8 mouse cellular contexts compared by ENCODE assay signal in genomic region chr2:18031831-18032537, GRCm38 (mm10). TPM values are rescaled to one million over a fixed set of nuclear protein-coding genes. Genes with fewer than 3 reads are reported as not detected.
DNase-seq lines count a peak whose midpoint lies in the region; ATAC-seq and TF ChIP-seq lines count a peak whose summit lies in the region.

No protein-coding gene starts in this region.

- H3K4me1 ChIP-seq in lung, embryonic 16.5 days (replicated peaks; ENCODE audit: control insufficient read depth, insufficient read depth, low read length), result peaks cover 16% of the 10 kb centered on the region; the same call in 1 of the 2 replicates
- peaks cover 13% of the 10 kb centered on the region for H3K4me1 ChIP-seq in testis, adult 2 months (ENCODE audit: control insufficient read depth, insufficient read depth, low read length)

- 5% methylated on average over 33 of the region's 34 CpGs for WGBS in lung, embryonic 16.5 days

- no peak for ATAC-seq in lung, embryonic 16.5 days (ENCODE audit: low read depth)

- no peak for TF ChIP-seq POLR2A in testis, adult 2 months (IDR thresholded peaks at IDR 0.05; ENCODE audit: control insufficient read depth, low read depth, low read length)

- peak overlapping the region; percentile 9; the same call in 1 of the 2 replicates for H3K27ac ChIP-seq in lung, embryonic 16.5 days (ENCODE audit: low read length)
- no peak overlapping the region for H3K27ac ChIP-seq in testis, adult 2 months (ENCODE audit: control insufficient read depth, insufficient read depth, low read depth, low read length)

- no peak for TF ChIP-seq CTCF in testis, adult 2 months (IDR thresholded peaks at IDR 0.05; ENCODE audit: control insufficient read depth, insufficient read depth, insufficient replicate concordance, low read depth, low read length)

- H3K4me3 ChIP-seq in lung, embryonic 16.5 days (ENCODE audit: low read length), result peak overlapping the region; percentile 53
- H3K4me3 ChIP-seq in testis, adult 2 months (ENCODE audit: control insufficient read depth, low read depth, low read length), result peak overlapping the region; percentile 44

- H3K4me2 ChIP-seq in lung, embryonic 16.5 days (ENCODE audit: low read depth, low read length), result peak overlapping the region; percentile 93

- H3K36me3 ChIP-seq in lung, embryonic 16.5 days (ENCODE audit: control insufficient read depth, insufficient read depth, low read length), result no peaks in the 10 kb centered on the region
- no peaks in the 10 kb centered on the region for H3K36me3 ChIP-seq in testis, adult 2 months (ENCODE audit: control insufficient read depth, insufficient read depth, low read length)

- no peaks in the 10 kb centered on the region for H3K9me3 ChIP-seq in lung, embryonic 16.5 days (ENCODE audit: control insufficient read depth, low read length)

- H3K9ac ChIP-seq in lung, embryonic 16.5 days (ENCODE audit: low read length), result peak overlapping the region; percentile 83

- H3K27me3 ChIP-seq in lung, embryonic 16.5 days (ENCODE audit: control insufficient read depth, insufficient read depth, low read depth, low read length), result no peaks in the 10 kb centered on the region
- H3K27me3 ChIP-seq in testis, adult 2 months (ENCODE audit: control insufficient read depth, insufficient read depth, low read length), result no peaks in the 10 kb centered on the region; the same call in 1 of the 2 replicates

- peak; percentile 55 to 63 for DNase-seq in right cerebral cortex, postnatal 10 days (ENCODE audit: low spot score in 2 of 2)
- no peak for DNase-seq in right cerebral cortex, adult 18-20 months
- DNase-seq in cerebellum, postnatal 10 days, result peak; percentile 65 to 76
- DNase-seq in heart, adult 18-20 months, result peak; percentile 51 to 79
- DNase-seq in kidney, adult 18-20 months, result peak; percentile 81
- no peak for DNase-seq in layer of hippocampus, adult 9-11 months

RNA-seq across cellular contexts. Expression of gene A930004D18Rik, which starts 5.6 kb away (rescaled TPM):
- 1 to 10 TPM; 3.4 to 4.3 TPM for total RNA-seq in heart, adult 18-20 months (2021)
- 12.1 and 13.1 TPM in 2 replicates for polyA plus RNA-seq in lung, embryonic 16.5 days (2015; fragmentation: Nextera tagmentation; extraction: Ambion mirVana)
- polyA plus RNA-seq in testis, adult 2 months (2012; rRNA removed), result 0.07 and 0.29 TPM in 2 replicates

RNA-seq across cellular contexts. Expression of gene Skida1, which starts 16.9 kb away (rescaled TPM):
- 1 to 10 TPM; 2.0 to 2.2 TPM for total RNA-seq in heart, adult 18-20 months (2021)
- polyA plus RNA-seq in lung, embryonic 16.5 days (2015; fragmentation: Nextera tagmentation; extraction: Ambion mirVana), result 5.1 and 5.5 TPM in 2 replicates
- 0.06 and 0.23 TPM in 2 replicates for polyA plus RNA-seq in testis, adult 2 months (2012; rRNA removed)

RNA-seq across cellular contexts. Expression of gene Mllt10, which starts 23.1 kb away (rescaled TPM):
- 10 to 100 TPM; 31.0 to 33.4 TPM for total RNA-seq in heart, adult 18-20 months (2021)
- polyA plus RNA-seq in lung, embryonic 16.5 days (2015; fragmentation: Nextera tagmentation; extraction: Ambion mirVana), result 56.1 and 57.9 TPM in 2 replicates
- polyA plus RNA-seq in testis, adult 2 months (2012; rRNA removed), result 155 and 165 TPM in 2 replicates

RNA-seq across cellular contexts. Expression of gene H2al2a, which starts 35.2 kb away (rescaled TPM):
- not detected for total RNA-seq in heart, adult 18-20 months (2021)
- not detected in 2 replicates for polyA plus RNA-seq in lung, embryonic 16.5 days (2015; fragmentation: Nextera tagmentation; extraction: Ambion mirVana)
- 553 and 559 TPM in 2 replicates for polyA plus RNA-seq in testis, adult 2 months (2012; rRNA removed)

Comparison
In these comparisons a context has a peak if more than half of its experiments do, and no peak if none do; other contexts are left out.
1. DNase-seq: peak in right cerebral cortex, postnatal 10 days (2 of 2), cerebellum, postnatal 10 days (2 of 2), heart, adult 18-20 months (2 of 2) and kidney, adult 18-20 months (single experiment); none in right cerebral cortex, adult 18-20 months (single experiment) and layer of hippocampus, adult 9-11 months (single experiment).
2. RNA of gene A930004D18Rik, which starts 5.6 kb away (polyA plus RNA-seq): 12.1 to 13.1 TPM in lung, embryonic 16.5 days; 0.07 to 0.29 TPM in testis, adult 2 months; every median in the first group is over 10 times any median in the second.